Mouse (Mus musculus) intestine, embryonic 14.5 days (tissue): ENCODE measurements around the gene Wdr81. TPM values are rescaled to one million over a fixed set of nuclear protein-coding genes. Genes with fewer than 3 reads are reported as not detected.

ENCODE experiments used
- microRNA counts: library from miRNA; unstranded; fragments of <30 nt; microRNA quantifications from one replicate; lab custom pipeline; 2016
- microRNA-seq: library from miRNA; unstranded; fragments of <30 nt; microRNA quantifications from one replicate; pipeline ENCODE4, GENCODE M21; 2016
- polyA plus RNA-seq: library from polyadenylated mRNA; unstranded; fragments of >200 nt; fragmentation: Nextera tagmentation; extraction: Ambion mirVana; gene quantifications from 2 replicates; pipeline ENCODE4 v1.2.1, GENCODE M21; 2014

Wdr81 gene
- polyA plus RNA-seq, 1 experiment from 2014 or later, result 5.9 TPM

MicroRNA genes within 50 kb of the gene (microRNA counts, 519-probe panel; counts per million panel counts)
- 4,573 counts per million, percentile 73 among the panel's probes with 10 or more counts for microRNA mmu-miR-22 (lab: Ali Mortazavi, UCI)

Small RNA genes lying within 50 kb of the gene (microRNA-seq; reads per million reads assigned to microRNA genes)
- 2,582 reads per million, percentile 86 among the genes with 10 or more reads in this experiment for gene Mir22

Other genes starting within 250 kb of the Wdr81 start
- 103 and 116 TPM in 2 replicates for gene Rpa1, start 106.4 kb downstream of the Wdr81 start, polyA plus RNA-seq
- 11.6 and 12.5 TPM in 2 replicates for gene Smyd4, start 106.3 kb downstream of the Wdr81 start, polyA plus RNA-seq
- gene Serpinf1, start 32.0 kb downstream of the Wdr81 start, polyA plus RNA-seq, result 42.0 and 47.1 TPM in 2 replicates
- 6.8 and 8.4 TPM in 2 replicates for gene Serpinf2, start 15.1 kb downstream of the Wdr81 start, polyA plus RNA-seq
- gene Tlcd2, start 7.0 kb upstream of the Wdr81 start, polyA plus RNA-seq, result 22.4 and 23.1 TPM in 2 replicates
- gene Prpf8, start 32.1 kb upstream of the Wdr81 start, polyA plus RNA-seq, result 86.9 and 88.7 TPM in 2 replicates
- 0.43 and 0.65 TPM in 2 replicates for gene Rilp, start 55.4 kb upstream of the Wdr81 start, polyA plus RNA-seq
- 5.4 and 6.0 TPM in 2 replicates for gene Scarf1, start 58.8 kb upstream of the Wdr81 start, polyA plus RNA-seq
- gene Slc43a2, start 77.0 kb upstream of the Wdr81 start, polyA plus RNA-seq, result 3.5 and 4.8 TPM in 2 replicates
- gene Pitpna, start 133.4 kb upstream of the Wdr81 start, polyA plus RNA-seq, result 76.2 and 82.1 TPM in 2 replicates
- 23.7 and 25.1 TPM in 2 replicates for gene Inpp5k, start 176.3 kb upstream of the Wdr81 start, polyA plus RNA-seq
- gene Myo1c, start 195.8 kb upstream of the Wdr81 start, polyA plus RNA-seq, result 41.7 and 42.5 TPM in 2 replicates
- gene Crk, start 224.5 kb upstream of the Wdr81 start, polyA plus RNA-seq, result 101 and 106 TPM in 2 replicates